Mouse (Mus musculus) ES-CJ7 (cell line): Measurements from ENCODE around the gene Bspry.
A peak's percentile ranks its signal among the peaks of the same experiment; 100 is the strongest.

ENCODE experiments used
- DNase-seq: peaks from one replicate; pipeline ENCODE4 v3.0.0; 2011; ENCODE audit warnings: low read depth, low spot score

The Bspry gene

DNA sequence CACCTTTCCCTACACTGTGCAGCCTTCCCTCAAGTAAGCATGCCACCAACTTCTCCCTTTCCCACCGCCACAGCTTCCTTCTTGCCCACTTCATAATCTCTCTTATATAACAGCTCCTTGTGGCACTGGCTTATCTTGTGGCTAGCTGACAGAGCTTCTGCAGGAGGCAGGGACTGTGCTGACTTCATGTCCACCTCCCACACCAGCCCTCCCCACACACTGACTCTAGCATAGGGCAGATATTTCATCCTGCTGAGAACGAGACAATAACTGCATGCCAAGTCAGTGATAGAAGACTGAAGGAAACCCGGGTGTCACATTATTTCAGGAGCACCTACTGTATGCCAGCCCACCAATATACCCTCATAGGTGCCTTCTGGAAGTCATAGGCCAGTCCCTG lies 35.6 kb downstream of the Bspry start:
- DNase-seq = no peak

DNA sequence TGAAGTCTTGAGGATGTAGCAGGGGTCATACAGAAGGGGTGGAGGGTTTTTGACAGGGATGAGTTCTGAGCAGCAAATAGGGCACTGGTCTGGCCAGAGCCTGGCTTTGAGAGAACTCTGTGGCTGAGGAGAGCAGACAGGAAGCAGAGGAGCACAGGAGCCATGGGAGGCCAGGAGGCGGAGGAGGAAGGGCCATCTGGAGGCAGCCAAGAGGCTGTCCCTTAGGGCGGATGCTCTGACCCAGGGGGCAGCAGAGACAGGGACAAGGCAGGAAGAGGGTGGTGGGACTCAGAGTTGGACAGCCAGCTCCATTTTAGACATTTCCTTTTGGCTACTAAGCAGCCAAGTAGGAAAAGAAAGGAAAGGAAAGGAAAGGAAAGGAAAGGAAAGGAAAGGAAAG lies 36.2 kb downstream of the Bspry start:
- DNase-seq = no peak

DNA sequence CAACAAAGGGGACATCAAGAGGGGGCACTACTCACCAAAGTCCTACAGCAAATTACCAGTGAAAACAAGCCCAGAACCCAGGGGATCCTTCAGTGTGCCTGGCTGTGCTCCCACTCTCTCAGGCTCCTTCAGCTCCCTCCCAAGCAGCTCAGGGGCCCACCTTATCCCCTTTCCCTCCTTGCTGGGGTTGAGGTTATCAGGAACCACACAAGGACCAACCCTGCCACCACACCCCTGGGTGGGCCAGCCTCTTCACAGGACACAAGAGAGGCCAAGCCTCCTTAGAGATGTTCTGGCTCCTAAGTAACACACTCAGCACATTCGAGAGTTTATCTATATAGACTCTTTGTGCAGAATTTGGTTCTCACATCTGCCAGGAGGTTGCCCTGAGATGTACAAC lies 36.7 kb downstream of the Bspry start:
- DNase-seq = no peak

DNA sequence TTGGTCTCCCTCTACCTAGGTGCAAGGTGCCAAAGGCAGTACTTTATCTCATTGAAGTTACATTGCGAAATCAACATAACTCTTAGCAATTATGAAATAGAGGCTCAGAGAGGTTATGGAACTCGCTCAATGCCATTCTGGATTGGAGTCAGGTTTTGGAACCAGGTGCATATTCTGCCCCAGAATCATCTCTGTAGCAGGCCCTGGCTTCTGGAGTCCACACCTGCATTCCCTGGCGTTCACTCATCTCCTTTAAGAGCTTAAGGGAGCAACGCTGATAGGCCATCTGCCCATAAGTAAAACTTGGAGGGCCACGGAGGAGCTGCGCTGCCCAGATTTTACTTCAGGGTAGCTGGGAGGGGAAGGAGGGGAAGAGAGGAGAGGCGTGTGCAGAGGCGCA lies 37.2 kb downstream of the Bspry start:
- DNase-seq = no peak

DNA sequence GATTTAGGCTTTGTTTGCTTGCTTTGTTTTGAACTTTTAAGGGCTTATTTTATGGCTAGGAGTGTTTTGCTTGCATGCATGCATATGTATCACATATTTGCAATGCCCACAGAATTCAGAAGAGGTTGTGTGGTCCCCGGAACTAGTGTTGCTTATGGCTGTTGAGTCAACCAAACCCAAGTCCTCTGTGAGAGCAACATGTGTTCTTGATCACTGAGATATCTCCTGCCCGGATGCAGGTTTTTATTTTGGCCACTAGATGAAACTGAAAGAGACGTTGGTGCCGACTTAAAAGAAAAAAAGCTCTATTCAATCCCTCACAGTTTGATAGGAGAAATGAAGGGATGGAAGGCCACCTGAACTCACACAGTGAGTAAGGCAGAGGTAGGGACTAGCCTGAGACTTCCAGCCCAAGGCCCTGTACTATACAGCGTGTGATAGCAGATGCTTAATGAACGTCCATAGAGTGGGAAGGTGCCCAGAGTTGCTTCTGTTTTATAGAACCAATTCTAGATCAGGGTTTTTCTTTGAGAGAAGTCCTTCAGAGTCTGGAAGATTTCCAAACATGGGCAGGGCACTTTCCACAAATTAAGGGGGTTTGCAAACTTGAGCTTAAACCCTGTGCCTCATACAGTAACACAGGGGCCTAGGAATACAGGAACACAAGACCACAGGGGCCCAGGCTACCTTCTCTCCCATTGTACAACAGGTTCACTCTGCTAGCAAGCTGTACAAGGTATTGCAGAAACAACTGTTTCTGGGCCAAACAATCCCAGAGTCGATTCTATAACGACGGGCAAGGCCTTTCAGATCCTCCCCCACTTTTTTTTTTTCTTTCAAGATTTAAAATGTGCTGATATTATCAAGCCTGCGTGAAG lies 37.9 kb downstream of the Bspry start:
- DNase-seq = no peak

DNA sequence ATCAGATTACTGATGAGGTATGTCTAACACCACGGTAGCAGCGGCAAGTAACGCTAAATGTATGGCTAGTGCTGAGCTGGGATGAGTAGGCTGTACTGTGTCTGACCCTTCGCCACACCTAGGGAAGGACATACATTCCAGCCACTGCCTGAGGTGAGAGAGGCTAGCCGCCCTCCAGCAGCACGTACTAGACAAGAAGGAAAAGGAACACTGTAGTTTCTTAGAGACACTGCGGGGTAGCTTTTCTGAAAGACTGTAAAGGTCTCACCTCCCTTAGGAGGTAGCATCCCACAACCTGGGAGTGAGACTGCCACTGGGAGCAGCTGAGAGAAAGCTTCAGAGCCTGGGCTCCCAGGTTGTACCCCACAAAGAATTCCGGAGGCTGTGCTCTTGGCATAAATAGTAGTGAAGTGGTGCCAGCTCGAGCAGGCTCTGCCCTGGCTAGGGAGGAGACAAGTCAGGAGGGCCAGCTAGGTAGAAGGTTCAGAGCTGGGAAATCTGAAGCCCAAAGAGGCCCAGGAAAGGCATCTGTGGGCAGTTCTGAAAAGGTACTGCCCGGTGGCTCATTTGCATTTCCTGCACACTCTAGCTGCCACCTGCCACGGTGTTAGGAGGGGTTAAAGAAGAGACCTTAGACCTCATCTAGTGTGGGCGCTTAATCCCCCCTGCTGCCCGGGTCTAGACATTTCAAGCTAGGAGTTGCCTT lies 38.7 kb downstream of the Bspry start:
- DNase-seq = no peak

DNA sequence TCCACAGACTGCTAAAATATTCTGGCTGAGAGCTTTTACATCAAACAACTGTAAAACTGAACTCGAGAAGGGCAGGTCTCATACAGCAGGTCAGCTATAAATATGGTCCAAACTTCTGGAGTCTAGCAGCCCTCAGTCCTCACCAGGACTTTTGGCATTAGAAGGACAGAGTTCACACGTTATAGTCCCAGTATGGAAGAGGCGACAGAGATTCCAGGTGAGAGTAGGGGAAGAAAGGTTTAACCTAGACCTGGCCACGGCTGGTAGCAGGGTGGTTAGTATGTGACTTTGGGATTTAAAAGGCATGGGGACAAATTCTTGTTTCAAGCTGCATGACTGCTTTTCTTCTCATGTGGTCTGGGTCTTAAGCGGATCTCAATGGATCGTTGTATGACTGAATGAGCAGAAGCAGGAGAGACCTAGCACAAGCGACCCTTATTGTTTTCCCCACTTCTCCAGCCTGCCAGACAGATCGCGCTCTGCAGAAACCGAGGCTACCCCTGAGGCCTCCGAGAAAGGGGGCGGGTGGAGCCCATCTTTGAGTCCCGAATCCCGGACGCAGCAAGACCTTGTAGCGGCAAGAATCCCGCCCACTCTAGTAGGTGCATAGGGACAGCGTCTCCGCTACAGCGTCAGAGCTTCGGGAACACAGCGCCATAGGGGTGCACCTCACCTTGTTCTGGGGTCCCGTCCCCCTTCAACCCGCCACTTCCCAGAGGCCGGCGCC lies 39.4 kb downstream of the Bspry start:
- peak; percentile 74 for DNase-seq

DNA sequence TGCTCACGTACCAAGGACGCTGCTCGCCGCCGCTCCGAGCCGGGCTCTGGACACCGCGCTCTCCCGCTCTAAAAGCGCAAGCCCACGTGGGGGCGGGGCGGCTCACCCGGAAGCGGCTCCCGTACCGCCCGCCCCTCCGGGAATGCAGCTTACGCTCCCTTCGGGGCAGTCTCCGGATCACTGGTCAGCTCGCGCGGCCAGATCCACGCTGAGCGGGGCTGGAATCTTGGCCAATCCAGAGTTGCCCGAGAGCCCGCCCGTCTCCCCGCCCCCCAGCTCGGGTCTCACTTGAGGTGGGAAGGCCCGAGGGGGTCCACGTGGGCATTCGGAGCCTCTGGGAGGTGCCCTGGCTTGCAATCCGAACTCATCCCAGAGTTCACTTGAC lies 40.0 kb downstream of the Bspry start, which contains the start of gene Alad:
Gene Alad (minus strand): TSS at position 70 of the 385 bp plus-strand sequence.
- DNase-seq = peak; percentile 88

DNA sequence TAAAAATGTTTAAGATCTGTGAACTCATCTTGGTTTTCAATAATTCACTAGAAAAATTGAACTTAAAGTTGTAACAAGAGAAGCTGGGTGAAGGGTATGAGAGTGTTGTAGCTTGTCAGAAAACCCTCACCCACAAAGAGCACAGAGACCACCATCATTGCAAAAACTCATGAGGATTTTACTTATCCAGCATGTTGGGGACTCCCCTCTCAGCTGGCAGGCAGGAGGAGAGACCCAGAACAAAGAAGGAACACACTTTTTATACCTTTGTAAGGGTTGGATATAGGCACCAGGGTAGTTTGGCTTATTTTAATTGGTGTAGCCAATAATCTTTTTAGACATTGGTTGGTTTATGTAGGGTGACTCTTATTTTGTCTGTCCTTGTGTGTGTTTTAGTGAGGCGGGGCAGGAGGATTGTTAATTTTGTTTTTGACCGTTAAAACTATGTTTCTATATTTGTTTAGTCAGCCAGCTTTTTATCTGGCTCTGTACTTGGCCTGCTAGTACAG lies 41.1 kb downstream of the Bspry start:
- DNase-seq = no peak

DNA sequence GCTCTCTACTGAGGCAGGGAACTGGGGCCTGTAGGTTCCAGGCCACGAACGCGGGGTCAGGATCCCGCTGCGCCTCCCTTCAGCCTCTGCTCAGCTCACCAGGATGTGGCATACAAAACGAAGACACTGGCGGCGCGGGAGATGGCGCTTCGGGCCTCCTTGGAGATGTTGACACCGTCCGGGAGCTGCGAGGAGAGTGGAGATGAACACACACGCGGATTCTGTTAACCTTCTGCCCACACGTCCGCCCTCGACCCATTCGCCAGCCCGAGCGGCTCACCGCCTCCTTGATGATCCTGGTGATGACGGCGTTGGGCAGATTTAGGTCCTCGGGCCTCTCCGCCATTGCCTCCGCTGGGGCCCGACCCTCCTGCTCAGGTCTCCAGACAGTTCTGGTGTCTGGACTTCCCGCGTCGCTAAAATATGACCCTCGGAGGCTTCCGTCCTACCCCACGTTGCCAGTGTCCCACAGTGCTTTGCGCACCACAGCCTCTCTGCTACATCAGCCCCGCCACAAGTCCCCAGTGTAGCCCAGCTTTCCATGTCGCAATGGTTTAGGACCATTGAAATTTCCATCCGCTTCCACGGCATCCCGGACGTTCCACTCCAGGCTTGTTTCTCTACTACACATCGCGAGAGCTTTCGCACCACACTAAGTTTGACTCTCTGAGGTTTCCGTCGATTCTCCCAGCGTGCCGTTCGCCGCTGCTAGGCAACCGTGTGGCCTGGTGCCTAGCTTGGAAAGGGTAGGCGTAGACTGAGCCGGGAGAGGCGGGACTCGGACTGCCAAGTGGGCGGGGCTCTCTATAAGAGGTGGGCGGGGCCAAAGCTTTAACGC lies 45.0 kb downstream of the Bspry start, which contains the start of the genes Pole3 and 4933430I17Rik:
Gene Pole3 (minus strand): TSS at position 418 of the 838 bp plus-strand sequence.
Gene 4933430I17Rik (plus strand): TSS at position 719 of the 838 bp plus-strand sequence.
- peak; percentile 99 for DNase-seq

DNA sequence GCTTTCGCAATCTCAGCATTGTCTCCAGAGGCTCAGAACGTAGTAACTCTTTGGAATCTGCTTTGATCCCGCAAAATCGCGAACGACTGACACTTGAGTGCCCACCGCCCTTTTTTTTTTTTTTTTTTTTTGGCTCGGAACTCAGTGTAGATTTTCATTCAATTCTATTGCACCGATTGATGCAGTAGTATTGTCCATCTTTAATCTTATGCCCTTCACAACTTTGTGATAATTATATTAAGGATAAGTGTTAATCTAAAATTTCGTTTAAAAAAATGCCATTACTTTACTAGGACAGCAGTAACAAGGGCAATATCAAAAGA lies 45.6 kb downstream of the Bspry start:
- DNase-seq = no peak

DNA sequence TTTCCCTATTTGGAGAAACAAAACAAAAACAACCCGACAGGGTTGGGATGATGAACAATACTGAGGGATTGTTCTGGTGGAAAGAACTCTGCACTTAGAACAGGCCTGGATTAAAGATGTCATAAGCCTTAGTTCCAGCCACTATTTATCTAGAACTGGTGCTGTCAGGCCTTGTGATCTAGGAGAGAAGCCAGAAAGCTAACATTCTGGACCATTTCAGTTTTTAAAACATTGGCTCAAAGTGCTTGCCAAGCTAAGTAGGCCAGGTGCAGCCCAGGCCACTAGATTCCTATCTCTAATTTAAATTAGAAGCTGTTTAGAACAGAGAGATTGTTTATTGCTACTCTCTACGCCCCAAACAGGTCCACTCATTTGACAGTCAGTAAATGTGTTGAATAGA lies 46.4 kb downstream of the Bspry start:
- DNase-seq = no peak

DNA sequence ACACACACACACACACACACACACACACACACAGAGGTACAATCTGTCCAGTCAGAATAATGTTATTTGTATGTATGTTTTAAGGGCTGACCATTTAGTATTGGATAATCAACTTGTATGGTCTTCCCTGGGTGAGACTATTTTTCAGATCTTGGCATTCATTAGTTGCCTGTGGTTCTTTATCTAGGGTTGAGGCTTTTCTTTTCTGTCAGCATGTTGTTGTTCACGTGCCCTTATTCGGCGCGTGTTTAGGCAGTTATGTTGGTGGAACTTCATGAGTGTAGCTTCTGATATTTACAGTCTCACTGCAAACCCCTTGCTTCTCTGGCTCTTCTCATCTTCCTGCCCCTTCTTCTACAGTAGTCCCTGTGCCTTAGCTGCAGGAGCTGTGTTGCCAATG lies 47.8 kb downstream of the Bspry start:
- DNase-seq = no peak

DNA sequence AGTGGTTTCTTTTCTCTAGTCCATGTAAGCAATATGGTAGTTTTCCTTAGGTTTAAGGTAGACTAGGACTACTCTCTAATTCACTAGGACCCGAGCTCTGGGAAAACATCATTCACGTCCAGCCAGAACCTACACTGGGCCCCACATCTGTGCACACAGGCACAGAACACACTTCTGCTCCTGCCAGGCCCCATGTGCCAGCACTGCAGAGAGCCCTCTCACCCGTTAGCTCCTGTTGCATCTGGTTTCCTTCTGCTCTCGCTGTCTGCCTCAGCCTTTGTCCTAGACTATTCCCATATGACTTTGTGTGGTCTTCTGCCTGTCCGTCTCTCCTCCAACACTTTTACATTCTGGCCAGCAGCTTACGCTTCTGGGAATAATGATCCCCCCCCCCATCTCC lies 53.9 kb downstream of the Bspry start:
- DNase-seq = no peak

DNA sequence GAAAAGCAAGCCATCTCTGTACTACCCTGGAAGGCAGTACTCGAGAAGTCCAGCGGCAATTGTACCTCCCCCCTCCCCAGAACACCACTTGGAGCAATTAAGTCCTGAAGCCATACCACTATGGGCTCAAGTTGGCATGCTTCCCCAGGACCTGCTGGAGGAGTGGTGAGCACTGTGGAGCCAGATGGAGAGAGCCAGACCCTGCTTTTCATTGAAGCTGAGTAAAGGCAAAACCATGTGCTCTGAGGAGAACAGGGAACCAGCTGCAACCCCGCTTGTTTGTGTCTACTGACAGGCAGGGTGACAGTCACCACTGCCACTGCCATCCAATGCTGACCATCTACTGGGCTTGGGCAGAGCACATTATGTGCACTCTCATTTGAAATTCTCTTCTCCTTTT lies 61.9 kb downstream of the Bspry start:
- DNase-seq = no peak

DNA sequence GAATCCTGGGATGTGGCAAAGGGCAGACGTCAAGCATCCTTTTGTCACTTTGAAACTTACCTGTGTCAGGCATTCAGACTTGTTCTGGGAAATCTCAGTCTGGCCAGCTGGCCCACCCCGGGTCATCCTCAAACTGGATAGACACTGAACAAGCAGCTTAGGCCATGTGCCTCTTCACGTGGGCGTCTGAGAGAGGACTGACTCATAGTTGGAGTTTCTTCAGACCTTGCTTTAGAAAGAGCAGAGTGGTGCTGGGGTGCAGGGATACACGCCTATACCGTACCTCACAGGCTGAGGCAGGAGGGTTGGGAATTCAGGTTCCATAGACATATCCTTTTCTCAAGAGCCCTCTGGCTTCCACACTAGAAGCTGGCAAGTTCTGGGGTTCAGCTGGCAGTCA lies 63.9 kb downstream of the Bspry start:
- DNase-seq = no peak

DNA sequence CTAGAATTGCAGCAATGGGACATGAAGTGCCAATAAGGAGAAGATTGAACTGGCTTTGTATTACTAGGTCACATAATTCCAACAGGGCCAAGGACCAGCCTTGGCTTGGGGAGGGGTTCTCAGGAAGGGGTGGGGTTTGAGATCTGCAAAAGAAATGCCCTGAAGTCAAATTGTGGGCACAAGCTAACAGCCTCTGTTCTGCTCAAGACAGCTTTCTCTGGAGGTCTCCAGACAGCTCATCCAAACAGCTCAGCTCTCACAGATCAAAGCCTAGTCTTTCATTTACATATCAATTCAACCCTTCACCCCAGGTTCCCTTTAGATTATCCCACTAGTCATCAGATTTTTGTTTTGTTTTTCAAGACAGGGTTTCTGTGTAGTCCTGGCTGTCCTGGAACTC lies 64.9 kb downstream of the Bspry start:
- peak; percentile 63 for DNase-seq
